Mouse (Mus musculus) brain, embryonic 14.5 days (tissue): ENCODE measurements around the gene Spaca7. TPM values are rescaled to one million over a fixed set of nuclear protein-coding genes. Genes with fewer than 3 reads are reported as not detected.
"Not testable (repeated sequence)": the region's sequence is repeated elsewhere in the genome, so short reads cannot be mapped to it uniquely, and the experiment has no call there.

Experiments used
- DNase-seq: peaks from one replicate; pipeline ENCODE4 v3.0.0-alpha.2; 2011; ENCODE audit warnings: low read depth
- CTCF ChIP-seq: fragments of 200-500 bp; IDR thresholded peaks from 2 replicates; pipeline ENCODE4 v1.5.1; 2012; ENCODE audit warnings: inconsistent platforms, mild to moderate bottlenecking, moderate library complexity, borderline replicate concordance; ENCODE audit not compliant: insufficient read depth, insufficient read length; ENCODE audit errors: extremely low read depth
- POLR2A ChIP-seq: fragments of 200-500 bp; IDR thresholded peaks from 2 replicates; pipeline ENCODE4 v1.6.1; 2012; ENCODE audit warnings: mild to moderate bottlenecking, inconsistent platforms, borderline replicate concordance; ENCODE audit not compliant: poor library complexity, insufficient read depth, insufficient read length, severe bottlenecking; ENCODE audit errors: extremely low read depth
- polyA plus RNA-seq: library from polyadenylated mRNA; depleted of rRNA; stranded (reverse); fragments of >200 nt; gene quantifications from 2 replicates; pipeline ENCODE4 v1.2.3, GENCODE M21; 2012

Gene Spaca7
- polyA plus RNA-seq, 1 experiment: not detected

DNA sequence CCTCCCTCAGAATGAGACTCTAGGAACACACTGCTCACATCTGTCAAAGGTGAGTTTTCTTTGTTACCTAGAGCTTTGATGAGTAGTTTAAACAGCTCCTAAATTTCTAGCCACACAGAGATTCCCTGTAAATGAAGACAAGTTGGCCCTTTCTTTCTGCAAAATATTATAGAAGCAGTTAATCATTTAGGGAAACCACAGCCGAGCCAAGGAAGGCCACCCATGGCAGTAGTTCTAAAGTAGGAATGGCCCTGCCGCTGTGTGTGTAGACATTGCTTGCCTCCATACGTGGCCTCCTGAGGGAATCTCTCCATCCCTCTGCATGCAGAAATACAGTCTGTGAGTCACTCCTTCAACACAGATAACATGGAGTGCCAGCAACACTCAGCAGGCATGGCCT, 14.0 kb upstream of the Spaca7 start:
- TF ChIP-seq POLR2A (no peak), CTCF (no peak)
- no peak for DNase-seq

DNA sequence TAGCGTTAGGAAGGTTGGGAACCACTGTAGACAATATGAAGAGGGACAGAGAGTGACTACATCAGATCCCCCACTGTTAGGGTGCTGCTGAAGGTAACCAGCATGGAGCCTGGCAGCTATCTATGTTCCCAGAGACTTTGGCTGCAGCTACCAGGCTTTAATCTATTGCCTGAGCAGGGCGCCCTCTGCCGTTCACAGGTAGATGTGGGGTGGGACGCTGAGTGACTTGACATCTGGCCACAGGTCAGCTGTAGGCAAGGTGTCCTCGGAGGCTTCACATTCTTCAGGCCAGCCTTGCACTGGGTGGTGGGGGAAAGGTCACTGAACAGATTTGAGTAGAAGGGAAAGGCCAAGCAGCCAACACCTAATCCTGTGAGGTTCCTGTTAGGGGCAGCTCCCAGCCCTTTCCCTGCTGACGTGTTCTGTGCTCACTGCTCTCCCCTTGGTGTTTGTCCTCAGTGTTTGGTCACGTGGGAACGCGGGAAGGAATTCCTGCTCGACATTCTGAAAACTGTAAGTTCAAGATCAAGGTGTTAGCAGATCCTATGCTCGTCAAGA, 11.3 kb upstream of the Spaca7 start:
- TF ChIP-seq CTCF: peak; percentile 87
- TF ChIP-seq POLR2A: no peak
- DNase-seq: peak; percentile 83

DNA sequence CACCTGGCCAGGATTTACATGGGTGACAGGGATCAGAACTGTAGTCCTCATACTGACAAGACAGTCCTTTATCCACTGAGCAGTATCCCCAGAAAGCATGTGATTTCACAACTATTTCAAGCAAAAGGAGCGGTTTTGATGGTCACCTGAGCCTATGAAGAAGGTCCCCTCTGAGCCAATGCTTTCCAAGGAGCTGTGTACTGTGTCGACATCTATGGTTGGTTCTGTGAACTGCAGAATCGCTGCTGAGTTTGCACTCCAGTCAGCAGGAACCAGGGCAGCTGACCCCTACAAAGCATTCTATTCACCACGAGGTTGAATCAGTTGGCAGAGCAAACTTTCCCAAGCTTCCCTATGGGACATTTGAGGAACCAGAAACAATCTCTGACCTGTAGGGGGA, 8.5 kb upstream of the Spaca7 start:
- DNase-seq: peak; percentile 91
- TF ChIP-seq POLR2A (no peak), CTCF (peak; percentile 96)

DNA sequence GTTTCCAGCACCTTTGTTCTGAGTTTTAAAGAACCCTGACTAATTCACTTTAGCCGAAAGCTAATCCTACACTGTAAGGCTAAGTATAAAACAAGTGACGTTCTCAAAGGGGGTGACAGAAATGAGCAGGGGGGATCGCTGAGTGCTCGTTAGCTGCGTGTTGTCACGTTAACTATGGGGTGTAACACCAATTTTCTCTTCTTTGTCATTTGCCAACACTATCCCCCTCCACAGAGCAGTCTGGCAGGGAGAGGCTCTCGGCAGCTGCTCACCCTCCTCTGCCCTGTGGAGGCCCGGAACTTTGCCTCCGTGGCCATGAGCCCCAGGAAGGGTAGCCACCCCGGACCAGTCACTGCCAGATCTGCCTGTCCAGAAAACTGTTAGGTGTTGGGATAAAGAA, 7.3 kb upstream of the Spaca7 start:
- DNase-seq: peak; percentile 78
- TF ChIP-seq POLR2A (no peak), CTCF (no peak)

DNA sequence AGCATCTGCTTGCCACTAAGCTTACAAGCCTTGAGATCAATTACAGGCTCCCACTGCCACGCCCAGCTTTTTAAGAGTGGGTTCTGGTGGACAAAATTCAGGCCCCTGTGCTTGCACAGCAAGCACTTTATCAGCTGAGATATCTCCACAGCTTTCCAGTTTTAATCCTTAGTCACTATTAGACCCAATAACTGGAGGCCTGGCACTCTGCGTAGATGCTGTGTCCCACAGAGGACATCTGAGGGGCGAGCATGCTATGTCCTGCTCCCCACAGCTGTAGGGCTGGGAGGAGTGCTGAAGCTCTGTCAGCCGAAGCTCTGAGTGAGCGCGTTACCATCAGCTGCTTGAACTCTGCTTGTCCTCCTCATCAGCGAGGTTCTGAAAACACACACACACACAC, 6.3 kb upstream of the Spaca7 start:
- no peak for TF ChIP-seq CTCF
- no peak for TF ChIP-seq POLR2A
- DNase-seq: no peak

DNA sequence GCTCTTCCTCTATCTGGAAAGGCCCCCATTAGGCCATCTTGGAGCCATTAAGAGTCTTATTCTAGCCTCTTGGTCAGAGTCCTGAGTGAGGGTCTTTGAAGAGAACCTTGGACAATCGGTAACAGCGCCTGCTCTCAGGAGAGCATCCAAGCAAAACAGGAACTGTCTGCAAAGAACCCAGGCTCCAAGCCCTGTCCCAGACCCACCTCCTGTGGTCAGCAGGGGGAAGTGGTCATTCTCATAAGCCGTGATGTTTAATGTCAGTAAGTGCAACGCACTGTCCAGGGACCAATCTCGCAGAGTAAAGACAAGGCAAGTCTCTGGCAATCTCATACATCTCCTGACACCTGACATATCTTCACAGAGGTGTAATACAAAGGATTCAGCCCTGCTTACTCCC, 3.2 kb downstream of the Spaca7 start:
- TF ChIP-seq CTCF (no peak), POLR2A (no peak)
- no peak for DNase-seq

DNA sequence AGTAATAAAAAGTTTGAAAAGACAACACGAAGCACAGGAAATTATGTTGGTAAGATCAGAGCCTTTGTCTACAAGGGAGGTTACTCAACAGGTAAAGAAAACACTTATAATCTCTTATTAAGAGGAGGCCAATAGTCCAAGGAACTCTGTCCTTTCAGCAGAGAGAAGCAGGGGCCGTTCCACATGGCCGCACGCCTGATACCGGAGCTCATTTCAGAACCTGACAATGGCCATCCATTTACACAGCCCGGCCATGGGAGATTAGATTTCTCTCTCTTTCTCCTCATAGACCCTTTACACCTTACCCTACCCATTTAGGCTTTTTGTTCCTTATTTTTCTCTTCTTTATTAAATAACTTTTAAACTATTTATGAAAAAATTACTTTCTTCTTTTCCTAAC, 3.9 kb downstream of the Spaca7 start:
- TF ChIP-seq POLR2A: no peak
- TF ChIP-seq CTCF: no peak
- no peak for DNase-seq

DNA sequence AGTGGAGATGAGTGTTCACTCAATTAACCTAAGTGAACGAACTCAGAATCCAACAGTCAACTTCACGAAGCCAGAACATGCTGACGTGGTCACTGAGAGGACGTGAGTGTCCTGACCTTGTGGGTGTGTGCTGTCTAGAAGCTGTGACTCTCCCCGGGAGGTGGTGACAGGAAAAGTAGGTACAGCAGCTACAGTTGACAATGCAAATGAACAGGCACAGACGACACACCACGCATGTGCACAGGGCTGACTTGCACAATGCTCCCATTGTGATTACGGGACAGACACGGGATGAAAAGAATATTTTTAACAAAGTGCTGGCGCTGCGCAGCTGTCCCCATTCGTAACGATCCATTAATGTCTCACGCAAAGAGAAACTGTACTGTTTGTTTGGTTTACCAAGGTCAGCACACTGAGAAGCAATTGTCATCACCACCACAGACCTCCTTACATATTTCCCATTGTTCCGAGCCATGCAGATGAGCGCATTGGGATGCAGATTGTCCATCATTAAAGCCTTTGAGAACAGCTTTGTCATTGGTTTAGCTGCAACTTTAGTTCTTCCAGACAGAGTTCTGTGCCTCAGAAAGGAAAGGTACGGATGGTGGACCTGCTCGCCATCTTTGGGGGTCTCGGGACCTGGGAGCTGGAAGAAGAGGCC, 6.6 kb downstream of the Spaca7 start:
- DNase-seq: peak; percentile 55

DNA sequence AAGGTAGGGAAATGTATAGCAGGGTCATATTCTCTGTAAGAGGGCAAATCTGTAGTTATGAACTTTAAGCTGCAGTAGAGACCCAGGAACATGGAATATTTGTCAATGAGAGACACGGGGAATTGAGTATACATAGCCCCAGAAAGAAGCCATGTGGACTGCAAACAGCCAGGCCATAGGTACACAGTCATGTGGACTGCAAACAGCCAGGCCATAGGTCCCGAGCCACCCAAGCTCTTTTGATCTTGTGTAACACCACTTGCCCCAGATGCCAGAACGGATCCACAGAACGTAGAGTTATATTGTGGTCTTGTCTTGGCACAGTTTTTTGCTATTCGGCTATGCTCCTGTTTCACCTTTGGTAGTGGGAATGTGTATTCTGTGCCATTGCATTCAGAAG, 11.0 kb downstream of the Spaca7 start:
- no peak for TF ChIP-seq POLR2A
- no peak for TF ChIP-seq CTCF
- no peak for DNase-seq

DNA sequence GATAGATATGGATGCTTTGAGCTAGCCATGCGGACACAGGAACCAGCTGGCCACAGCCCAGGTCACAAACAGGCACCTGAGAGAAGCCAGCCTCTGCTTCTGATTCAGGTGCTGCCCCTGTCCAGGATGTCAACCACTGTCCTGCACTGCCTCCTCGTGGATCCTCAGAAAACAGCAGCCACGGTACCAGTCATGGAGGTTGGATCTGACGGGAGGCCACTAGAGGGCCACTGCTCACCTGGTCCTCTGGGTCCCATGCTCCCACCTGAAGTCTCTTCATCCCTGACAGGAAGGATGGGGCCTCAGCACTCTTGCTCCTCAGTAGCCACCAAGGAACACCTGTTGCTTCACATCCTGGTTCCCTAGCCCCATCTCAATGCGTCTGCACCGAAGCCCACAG, 34.4 kb downstream of the Spaca7 start:
- TF ChIP-seq POLR2A (no peak), CTCF (peak; percentile 98)

DNA sequence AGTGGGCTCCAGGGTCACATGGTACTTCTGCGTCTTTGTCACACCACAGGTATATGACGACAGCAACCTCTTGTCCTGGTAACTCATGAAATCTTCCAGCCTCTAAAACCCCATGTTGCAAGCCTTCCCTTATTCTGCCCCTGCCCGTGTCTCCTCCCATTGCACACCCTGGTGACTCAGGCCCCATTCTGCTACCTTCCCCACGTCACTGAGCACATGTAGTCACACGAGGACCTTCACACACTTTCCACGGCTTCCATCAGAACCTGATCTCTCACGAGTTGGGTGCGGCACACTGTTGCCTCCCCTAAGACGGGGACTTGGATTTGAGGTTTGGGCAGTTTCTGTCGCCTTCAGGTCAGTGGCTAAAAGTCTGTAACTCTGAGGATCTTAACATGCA, 36.0 kb downstream of the Spaca7 start:
- TF ChIP-seq CTCF: no peak
- no peak for DNase-seq

More for the DNA sequence above, 34.4 kb downstream of the Spaca7 start:
- peak; percentile 79 for DNase-seq

DNA sequence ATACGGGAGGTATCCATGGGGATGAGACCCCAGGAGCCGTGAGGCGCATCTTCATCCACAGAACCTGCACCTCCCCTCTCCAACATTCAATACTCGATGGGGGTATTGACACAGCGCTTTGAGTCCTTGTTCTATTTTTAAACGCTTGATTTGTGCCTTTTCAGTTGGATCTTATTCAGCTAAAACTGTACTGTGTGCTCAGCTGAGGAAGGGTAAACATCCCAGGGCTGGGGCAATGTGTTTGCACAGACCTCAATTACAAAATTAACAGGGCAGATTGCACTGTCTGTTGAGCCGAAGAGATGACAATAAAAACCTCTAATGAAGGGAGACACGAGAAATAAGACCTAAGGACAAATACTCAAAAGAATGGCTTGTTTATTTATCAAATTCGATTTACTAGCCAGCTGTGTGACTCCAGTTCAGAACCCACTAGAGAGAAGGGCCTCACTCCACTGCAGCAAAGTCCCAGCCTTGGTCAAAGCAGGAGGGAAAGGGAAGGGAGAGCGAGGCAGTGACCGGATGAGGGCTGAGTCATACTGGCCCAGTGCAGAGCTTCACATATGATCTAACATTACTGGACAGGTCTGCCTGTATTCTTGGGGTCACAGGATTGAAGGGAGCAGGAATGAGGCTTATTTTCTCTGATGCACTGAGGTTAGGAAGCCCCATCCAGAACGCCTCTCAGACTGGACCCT, 37.1 kb downstream of the Spaca7 start:
- TF ChIP-seq POLR2A (no peak), CTCF (no peak)
- peak; percentile 13 for DNase-seq

DNA sequence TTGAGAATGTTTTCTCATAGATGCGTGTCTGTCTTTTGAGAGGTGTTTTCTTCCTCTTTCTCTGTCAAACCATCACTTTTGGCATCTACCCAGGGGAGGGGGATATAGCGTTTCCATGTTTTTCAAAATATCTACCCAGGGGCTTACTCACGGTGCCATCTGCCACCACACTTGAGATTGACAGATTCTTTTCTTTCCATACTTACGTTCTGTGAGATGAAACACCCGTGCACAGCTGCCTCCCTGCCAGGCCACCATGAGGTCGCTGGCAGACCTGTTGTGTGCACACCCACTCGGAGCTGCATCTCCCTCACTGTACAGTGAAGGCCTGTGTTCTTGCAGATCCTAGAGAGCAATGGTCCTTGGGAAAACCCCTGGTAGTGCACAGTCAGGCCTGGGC, 40.4 kb downstream of the Spaca7 start:
- DNase-seq: peak; percentile 70
- TF ChIP-seq POLR2A: no peak
- TF ChIP-seq CTCF: no peak

DNA sequence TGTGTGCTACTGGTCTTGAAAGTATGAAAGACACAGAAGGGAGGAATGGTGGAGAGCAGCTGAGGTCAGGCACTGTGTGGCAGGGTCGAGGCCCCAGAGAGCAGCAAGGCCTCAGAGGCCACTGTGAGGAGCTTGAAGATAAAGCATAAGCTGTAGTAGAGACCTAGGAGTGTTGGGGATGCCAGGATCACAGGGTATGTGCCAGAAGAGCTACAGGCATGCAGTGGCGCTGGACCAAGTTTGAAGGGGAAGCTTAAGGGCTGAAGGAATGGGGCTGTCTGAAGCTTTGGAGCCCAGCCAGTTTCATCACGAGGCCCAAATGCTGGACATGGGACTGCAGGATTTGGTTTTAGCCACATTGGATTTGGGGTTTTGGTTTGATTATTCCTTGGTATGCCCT, 44.5 kb downstream of the Spaca7 start:
- not testable (repeated sequence) for DNase-seq
